13 mouse cellular contexts compared by ENCODE assay signal in genomic region chr19:40190596-40190995, GRCm38 (mm10). TPM values are rescaled to one million over a fixed set of nuclear protein-coding genes. Genes with fewer than 3 reads are reported as not detected.
"Had no signal": no experiment of that assay in that cellular context is flagged by ENCODE, and none has a peak within 500 bp of the region (broad histone marks: within the 10 kb centered on the region; RNA-seq: fewer than 3 reads in every experiment).

No protein-coding gene starts in this region.

- DNase-seq: kidney, adult 11 months; kidney, adult 8-10 months; kidney, postnatal 10 days; kidney, postnatal 36 days; layer of hippocampus, postnatal 36 days; liver, embryonic 13.5 days; lung, adult 2 months; lung, postnatal 14 days; lung, postnatal 4 days; spleen, adult 18-20 months; thymus, adult 18-20 months; thymus, postnatal 36 days had no signal

RNA-seq across cellular contexts. Expression of gene Cyp2c70, which starts 3.5 kb away (rescaled TPM):
- total RNA-seq: megakaryocyte, adult 5-6 weeks had no signal
